Mouse (Mus musculus): ENCODE data around the gene Dnm3. TPM values are rescaled to one million over a fixed set of nuclear protein-coding genes. Genes with fewer than 3 reads are reported as not detected.
A peak's percentile ranks its signal among the peaks of the same experiment; 100 is the strongest.

The Dnm3 gene
- polyA plus RNA-seq, 1 experiment from 2014 or later: 25.7 TPM

- no peak overlapping the region for H3K27ac ChIP-seq
- H3K9me3 ChIP-seq (replicated peaks): no peaks in the 10 kb centered on the region
- no peak overlapping the region for H3K9ac ChIP-seq
- ATAC-seq (ENCODE audit: low FRiP score): no peak
- H3K27me3 ChIP-seq: no peaks in the 10 kb centered on the region
- no peaks in the 10 kb centered on the region for H3K36me3 ChIP-seq
- peaks cover 5% of the 10 kb centered on the region; the same call in 1 of the 2 replicates for H3K4me1 ChIP-seq
- 77% methylated on average over 4 of the region's 4 CpGs for WGBS
- H3K4me2 ChIP-seq (replicated peaks): no peak overlapping the region
- H3K4me3 ChIP-seq: no peak overlapping the region
These were observed 123.1 kb downstream of the Dnm3 start for GRCm38 (mm10) chr1:162354780-162355179.

GRCm38 (mm10) chr1:162353831-162354230, 124.0 kb downstream of the Dnm3 start:
- no peak overlapping the region for H3K27ac ChIP-seq
- 88% methylated on average over 4 of the region's 4 CpGs for WGBS
- H3K9me3 ChIP-seq (replicated peaks): no peaks in the 10 kb centered on the region
- H3K36me3 ChIP-seq: no peaks in the 10 kb centered on the region
- H3K27me3 ChIP-seq: no peaks in the 10 kb centered on the region
- no peak for ATAC-seq (ENCODE audit: low FRiP score)
- no peak overlapping the region for H3K9ac ChIP-seq
- no peaks in the 10 kb centered on the region for H3K4me1 ChIP-seq
- no peak overlapping the region for H3K4me2 ChIP-seq (replicated peaks)
- no peak overlapping the region for H3K4me3 ChIP-seq

- H3K27me3 ChIP-seq: no peaks in the 10 kb centered on the region
- WGBS: 71% methylated on average over 6 of the region's 6 CpGs
- ATAC-seq (ENCODE audit: low FRiP score): no peak
These were observed 128.5 kb downstream of the Dnm3 start for GRCm38 (mm10) chr1:162349306-162349705.

DNA sequence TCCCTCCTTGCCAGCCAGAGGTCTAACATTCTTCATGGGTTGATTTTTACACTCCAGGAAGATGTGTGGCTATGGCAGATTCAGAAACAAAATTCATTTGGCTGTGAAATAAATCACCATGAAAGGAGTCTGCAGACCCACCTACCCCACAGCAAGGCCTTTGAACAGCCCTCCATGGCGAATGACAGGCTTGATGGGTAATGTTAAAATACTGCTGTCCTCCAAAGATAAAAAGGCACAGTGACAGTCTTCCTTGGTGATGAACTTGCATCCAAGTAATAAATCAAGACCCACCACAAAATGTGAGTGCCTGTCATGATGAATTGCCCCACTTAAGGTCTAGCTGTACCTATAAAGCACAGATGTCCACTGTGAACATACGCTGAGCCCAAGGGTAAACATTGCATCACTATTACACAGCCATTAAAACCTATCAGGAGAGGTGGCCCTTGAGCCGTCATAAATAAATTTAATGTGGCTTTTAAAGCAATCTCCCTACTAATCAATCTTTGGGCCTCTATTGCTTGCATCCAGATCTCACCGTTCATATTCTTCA, 131.3 kb downstream of the Dnm3 start:
- Histone ChIP-seq H3K4me2 (replicated peaks) (no peak overlapping the region), H3K27ac (no peak overlapping the region), H3K4me3 (no peak overlapping the region), H3K27me3 (no peaks in the 10 kb centered on the region), H3K9ac (no peak overlapping the region), H3K9me3 (replicated peaks) (no peaks in the 10 kb centered on the region), H3K4me1 (no peaks in the 10 kb centered on the region), H3K36me3 (no peaks in the 10 kb centered on the region)
- WGBS: 86% methylated on average over 4 of the region's 4 CpGs
- no peak for ATAC-seq (ENCODE audit: low FRiP score)

More at GRCm38 (mm10) chr1:162349306-162349705, 128.5 kb downstream of the Dnm3 start:
- H3K27ac ChIP-seq: no peak overlapping the region
- H3K9me3 ChIP-seq (replicated peaks): no peaks in the 10 kb centered on the region
- H3K9ac ChIP-seq: no peak overlapping the region
- no peaks in the 10 kb centered on the region for H3K36me3 ChIP-seq
- H3K4me3 ChIP-seq: no peak overlapping the region
- H3K4me2 ChIP-seq (replicated peaks): no peak overlapping the region
- no peaks in the 10 kb centered on the region for H3K4me1 ChIP-seq

DNA sequence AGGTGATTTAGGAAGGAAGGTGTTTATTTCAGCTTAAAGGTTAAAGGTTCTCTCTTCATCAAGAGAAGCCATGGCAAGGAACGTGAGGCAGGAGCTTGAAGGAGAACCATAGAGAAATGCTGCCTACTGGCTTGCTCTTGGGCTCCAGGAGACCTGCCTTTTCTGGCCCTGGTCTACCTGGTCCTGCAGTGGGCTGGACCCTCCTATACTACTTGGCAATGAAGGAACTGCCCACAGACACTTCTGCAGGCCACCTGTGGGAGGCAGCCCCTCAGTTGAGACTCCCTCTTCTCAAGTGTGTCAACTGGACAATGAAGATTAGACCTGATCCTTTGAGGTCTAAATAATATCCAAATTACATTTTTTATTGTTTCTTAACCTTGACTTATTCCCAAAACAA, 140.7 kb downstream of the Dnm3 start:
- 95% methylated on average over 1 of the region's 1 CpGs for WGBS

DNA sequence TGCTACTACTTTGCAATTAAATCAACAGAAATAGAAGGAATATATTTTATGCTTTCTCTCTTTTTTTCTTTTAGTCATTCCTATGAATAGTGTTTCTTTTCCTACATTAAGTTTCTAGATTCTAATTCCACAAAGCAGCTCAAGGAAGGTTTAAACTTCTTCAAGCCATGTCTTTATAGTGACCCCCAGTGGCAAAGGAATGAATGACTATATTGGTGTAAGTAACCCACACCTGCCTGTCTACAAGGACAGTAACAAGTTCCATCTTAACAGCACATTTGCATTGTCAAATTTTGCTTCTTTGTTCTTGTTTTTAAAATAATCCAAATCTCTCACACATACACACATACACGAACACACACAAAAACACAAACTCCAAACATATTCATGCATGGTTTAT, 141.2 kb downstream of the Dnm3 start:
- ATAC-seq (ENCODE audit: low FRiP score): no peak
- no peak overlapping the region for H3K27ac ChIP-seq
- 29% methylated on average over 1 of the region's 1 CpGs for WGBS

More for the DNA sequence above, 140.7 kb downstream of the Dnm3 start:
- no peaks in the 10 kb centered on the region for H3K4me1 ChIP-seq
- no peak overlapping the region for H3K9ac ChIP-seq
- H3K27ac ChIP-seq: no peak overlapping the region
- no peak overlapping the region for H3K4me3 ChIP-seq
- ATAC-seq (ENCODE audit: low FRiP score): no peak
- H3K4me2 ChIP-seq (replicated peaks): no peak overlapping the region
- no peaks in the 10 kb centered on the region for H3K27me3 ChIP-seq
- no peaks in the 10 kb centered on the region for H3K36me3 ChIP-seq
- H3K9me3 ChIP-seq (replicated peaks): no peaks in the 10 kb centered on the region

DNA sequence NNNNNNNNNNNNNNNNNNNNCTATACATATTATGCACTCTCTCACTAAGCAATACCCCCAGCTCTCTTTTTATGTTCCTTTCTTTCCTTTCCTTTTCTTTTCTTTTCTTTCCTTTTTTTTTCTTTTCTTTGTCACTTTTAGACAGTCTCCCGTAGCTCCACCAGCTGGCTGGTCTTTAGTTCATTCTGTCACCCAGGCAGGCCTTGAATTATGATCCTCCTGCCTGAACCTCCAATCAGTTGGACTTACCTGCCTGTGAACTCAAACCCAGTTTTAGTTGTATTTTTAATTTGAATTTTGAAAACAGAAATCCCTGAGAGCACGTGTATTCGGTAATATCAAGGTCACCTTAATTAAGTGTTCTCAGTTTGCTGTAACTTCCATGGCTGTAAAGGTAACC, 141.6 kb downstream of the Dnm3 start:
- Histone ChIP-seq H3K4me3 (no peak overlapping the region), H3K9ac (no peak overlapping the region), H3K4me1 (no peaks in the 10 kb centered on the region), H3K27ac (no peak overlapping the region), H3K36me3 (no peaks in the 10 kb centered on the region), H3K9me3 (replicated peaks) (no peaks in the 10 kb centered on the region), H3K27me3 (no peaks in the 10 kb centered on the region), H3K4me2 (replicated peaks) (no peak overlapping the region)
- no peak for ATAC-seq (ENCODE audit: low FRiP score)
- 53% methylated on average over 3 of the region's 3 CpGs for WGBS

More for the DNA sequence above, 141.2 kb downstream of the Dnm3 start:
- no peak overlapping the region for H3K4me3 ChIP-seq
- no peak overlapping the region for H3K4me2 ChIP-seq (replicated peaks)
- no peak overlapping the region for H3K9ac ChIP-seq
- no peaks in the 10 kb centered on the region for H3K36me3 ChIP-seq
- no peaks in the 10 kb centered on the region for H3K4me1 ChIP-seq
- H3K27me3 ChIP-seq: no peaks in the 10 kb centered on the region
- no peaks in the 10 kb centered on the region for H3K9me3 ChIP-seq (replicated peaks)

DNA sequence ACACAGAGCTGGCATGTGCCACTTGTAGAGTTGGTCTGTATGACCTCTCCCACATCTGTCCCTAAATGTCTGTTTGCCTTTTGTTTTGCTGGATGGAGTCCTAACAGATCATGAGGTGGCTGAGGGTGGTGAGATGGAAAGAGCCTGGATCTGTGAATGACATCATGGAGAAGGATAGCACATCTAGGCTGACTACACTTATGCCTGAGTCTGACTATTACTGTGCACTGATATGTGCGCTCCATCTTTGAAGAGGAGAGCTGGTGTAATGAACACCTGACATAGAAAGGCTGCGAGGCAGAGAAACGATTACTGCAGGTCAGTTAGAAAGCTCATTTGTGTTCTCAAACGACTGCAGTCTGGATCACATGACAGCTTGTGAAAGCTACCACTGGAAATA, 149.2 kb downstream of the Dnm3 start:
- no peak overlapping the region for H3K27ac ChIP-seq

GRCm38 (mm10) chr1:162327631-162328030, 150.2 kb downstream of the Dnm3 start:
- Histone ChIP-seq H3K9ac (no peak overlapping the region), H3K36me3 (no peaks in the 10 kb centered on the region), H3K27ac (no peak overlapping the region), H3K4me3 (no peak overlapping the region), H3K4me2 (replicated peaks) (no peak overlapping the region), H3K9me3 (replicated peaks) (no peaks in the 10 kb centered on the region), H3K27me3 (no peaks in the 10 kb centered on the region), H3K4me1 (peaks cover 6% of the 10 kb centered on the region)
- 82% methylated on average over 2 of the region's 2 CpGs for WGBS
- ATAC-seq (ENCODE audit: low FRiP score): no peak

More for the DNA sequence above, 149.2 kb downstream of the Dnm3 start:
- H3K27me3 ChIP-seq: no peaks in the 10 kb centered on the region
- WGBS: 71% methylated on average over 4 of the region's 4 CpGs
- H3K9me3 ChIP-seq (replicated peaks): no peaks in the 10 kb centered on the region
- H3K4me2 ChIP-seq (replicated peaks): no peak overlapping the region
- H3K4me3 ChIP-seq: no peak overlapping the region
- no peak for ATAC-seq (ENCODE audit: low FRiP score)
- no peak overlapping the region for H3K9ac ChIP-seq
- H3K36me3 ChIP-seq: no peaks in the 10 kb centered on the region
- peaks cover 6% of the 10 kb centered on the region for H3K4me1 ChIP-seq

DNA sequence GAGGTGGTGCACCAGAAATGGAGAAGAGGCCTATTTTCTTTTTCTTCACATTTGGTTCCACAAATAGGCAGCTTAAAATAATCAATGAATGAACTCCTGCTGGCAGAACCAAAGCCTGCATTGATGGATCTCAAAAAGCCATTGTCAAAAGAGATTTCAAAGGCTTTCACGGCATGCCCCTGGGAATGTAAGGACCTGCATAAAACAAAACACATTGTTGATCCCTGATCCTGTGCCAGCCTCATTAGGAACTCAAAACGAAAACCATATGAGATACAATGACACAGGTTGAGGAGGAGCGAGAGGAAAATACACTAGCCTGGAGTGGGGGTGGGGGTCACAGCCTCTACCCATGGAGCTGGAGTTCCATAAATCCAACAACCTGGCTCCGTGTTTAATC, 153.4 kb downstream of the Dnm3 start:
- no peaks in the 10 kb centered on the region for H3K9me3 ChIP-seq (replicated peaks)
- H3K4me3 ChIP-seq: no peak overlapping the region
- H3K27me3 ChIP-seq: no peaks in the 10 kb centered on the region
- no peak overlapping the region for H3K9ac ChIP-seq
- peaks cover 6% of the 10 kb centered on the region for H3K4me1 ChIP-seq
- WGBS: 12% methylated on average over 4 of the region's 4 CpGs
- no peak overlapping the region for H3K4me2 ChIP-seq (replicated peaks)
- peak; percentile 54; the same call in 1 of the 2 replicates for ATAC-seq (ENCODE audit: low FRiP score)
- H3K36me3 ChIP-seq: no peaks in the 10 kb centered on the region
- peak overlapping the region; percentile 2; the same call in 1 of the 2 replicates for H3K27ac ChIP-seq

- H3K27ac ChIP-seq: no peak overlapping the region
- peaks cover 6% of the 10 kb centered on the region for H3K4me1 ChIP-seq
- H3K9ac ChIP-seq: no peak overlapping the region
- no peak overlapping the region for H3K4me2 ChIP-seq (replicated peaks)
- H3K9me3 ChIP-seq (replicated peaks): no peaks in the 10 kb centered on the region
- no peaks in the 10 kb centered on the region for H3K36me3 ChIP-seq
- no peak overlapping the region for H3K4me3 ChIP-seq
- WGBS: 69% methylated on average over 2 of the region's 2 CpGs
- ATAC-seq (ENCODE audit: low FRiP score): no peak
- no peaks in the 10 kb centered on the region for H3K27me3 ChIP-seq
These were observed 154.7 kb downstream of the Dnm3 start for GRCm38 (mm10) chr1:162323142-162323541.

- H3K9me3 ChIP-seq (replicated peaks): no peaks in the 10 kb centered on the region
- H3K4me2 ChIP-seq (replicated peaks): peak overlapping the region; percentile 31
- H3K27ac ChIP-seq: peak overlapping the region; percentile 30; the same call in 1 of the 2 replicates
- no peaks in the 10 kb centered on the region for H3K27me3 ChIP-seq
- ATAC-seq (ENCODE audit: low FRiP score): peak; percentile 90
- H3K9ac ChIP-seq: no peak overlapping the region
- no peaks in the 10 kb centered on the region for H3K36me3 ChIP-seq
- no peak overlapping the region for H3K4me3 ChIP-seq
- WGBS: 33% methylated on average over 11 of the region's 11 CpGs
- no peaks in the 10 kb centered on the region for H3K4me1 ChIP-seq
These were observed 164.2 kb downstream of the Dnm3 start for GRCm38 (mm10) chr1:162313451-162314276.

GRCm38 (mm10) chr1:162312621-162313020, 165.2 kb downstream of the Dnm3 start:
- 62% methylated on average over 2 of the region's 2 CpGs for WGBS
- Histone ChIP-seq H3K36me3 (no peaks in the 10 kb centered on the region), H3K4me1 (no peaks in the 10 kb centered on the region), H3K9me3 (replicated peaks) (no peaks in the 10 kb centered on the region), H3K27me3 (no peaks in the 10 kb centered on the region), H3K27ac (no peak overlapping the region), H3K4me3 (no peak overlapping the region), H3K4me2 (replicated peaks) (no peak overlapping the region), H3K9ac (no peak overlapping the region)
- ATAC-seq (ENCODE audit: low FRiP score): no peak

Data from hindbrain, embryonic 12.5 days (tissue).